Mouse (Mus musculus): ENCODE results near the gene Pnlip. TPM values are rescaled to one million over a fixed set of nuclear protein-coding genes. Genes with fewer than 3 reads are reported as not detected.

The Pnlip gene
- total RNA-seq (2015), result not detected in 2 replicates
- total RNA-seq (2017), result not detected in 2 replicates

GRCm38 (mm10) chr19:58652198-58652597 is at the start of gene Pnlip:
Pnlip (plus strand) TSS chr19:58652498.
- no peak for ATAC-seq (replicated peaks; ENCODE audit: poor library complexity)

DNA sequence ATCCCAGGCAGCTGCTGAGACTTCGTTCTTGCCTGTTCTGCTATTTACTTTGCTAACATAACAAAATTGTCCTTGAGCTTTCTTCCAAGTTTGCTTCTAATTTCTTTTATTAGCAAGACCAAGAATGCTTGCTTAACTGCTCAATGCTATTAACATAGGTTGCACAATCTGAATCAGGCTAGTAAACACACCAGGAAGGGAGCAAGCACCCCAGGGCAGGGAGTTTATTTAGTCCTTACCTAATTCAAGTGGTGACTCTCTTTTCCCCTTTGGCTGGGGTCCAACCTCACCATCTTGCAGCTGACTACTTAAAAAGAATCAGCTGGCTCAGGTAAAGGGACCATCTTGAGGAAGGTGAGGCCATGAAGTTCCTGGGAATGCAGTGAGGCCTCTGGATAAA is 42.6 kb upstream of the Pnlip start:
- no peak for ATAC-seq (replicated peaks; ENCODE audit: poor library complexity)

DNA sequence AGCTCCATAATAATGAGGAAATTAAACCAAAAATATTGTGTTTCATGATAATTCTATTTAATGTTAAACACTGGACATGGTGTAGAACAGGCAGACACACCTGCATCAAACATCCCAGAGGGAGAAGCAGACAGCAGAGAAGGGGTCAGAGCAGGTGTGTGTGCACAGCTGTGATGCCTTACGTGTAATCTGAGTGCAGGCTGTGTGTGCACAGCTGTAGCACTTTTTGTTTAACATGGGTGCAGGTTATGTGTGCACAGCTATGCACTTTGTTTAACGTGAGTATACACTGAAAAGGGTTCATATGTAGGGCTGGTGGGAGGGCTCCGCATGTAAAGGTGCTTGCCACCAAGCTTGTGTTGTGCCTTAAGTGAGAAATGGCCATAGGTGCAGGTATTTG is 39.6 kb upstream of the Pnlip start:
- ATAC-seq (replicated peaks; ENCODE audit: poor library complexity), result no peak

DNA sequence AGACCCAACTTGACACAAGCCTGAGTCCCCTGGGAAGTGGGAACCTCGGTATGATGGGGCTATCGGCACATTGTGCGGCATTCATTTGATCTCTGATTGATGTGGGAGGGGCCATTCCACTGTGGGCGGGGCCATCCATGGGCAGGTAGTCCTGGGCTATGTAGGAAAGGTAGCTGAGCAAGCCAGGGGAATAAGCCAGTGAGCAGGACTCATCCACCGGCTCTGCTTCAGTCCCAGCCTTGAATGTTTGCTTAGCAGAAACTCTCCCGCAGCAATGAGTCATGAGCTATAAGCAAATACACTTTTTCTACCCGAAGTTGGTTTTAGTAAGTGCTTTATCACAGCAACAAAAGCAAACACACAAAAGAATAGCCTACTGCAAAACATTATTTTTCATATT is 35.7 kb upstream of the Pnlip start:
- no peak for ATAC-seq (replicated peaks; ENCODE audit: poor library complexity)

- ATAC-seq (replicated peaks; ENCODE audit: poor library complexity), result no peak
Measured at GRCm38 (mm10) chr19:58620661-58621060, 31.6 kb upstream of the Pnlip start.

DNA sequence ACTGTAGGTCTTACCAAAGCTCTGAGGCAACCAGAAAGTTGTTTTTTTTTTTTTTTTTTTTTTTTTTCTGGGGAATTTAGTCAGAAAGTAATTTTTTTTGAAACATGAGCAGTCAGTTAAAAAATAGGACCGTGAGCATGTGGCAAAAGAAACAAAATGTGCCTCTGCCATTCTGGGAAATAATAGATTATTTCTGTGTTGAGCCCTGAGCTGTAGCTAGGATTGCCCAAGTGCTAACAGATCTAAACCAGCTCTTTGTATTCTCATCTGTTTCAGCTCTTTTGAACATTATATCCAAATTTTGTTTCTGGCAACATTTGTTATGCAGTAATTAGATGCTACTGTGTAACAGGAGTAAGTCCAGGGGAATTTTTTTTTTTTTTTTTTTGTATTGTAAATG is 30.7 kb upstream of the Pnlip start:
- no peak for ATAC-seq (replicated peaks; ENCODE audit: poor library complexity)

GRCm38 (mm10) chr19:58624799-58625198 is 27.5 kb upstream of the Pnlip start:
- no peak for ATAC-seq (replicated peaks; ENCODE audit: poor library complexity)

GRCm38 (mm10) chr19:58625254-58625947 is 26.9 kb upstream of the Pnlip start:
- ATAC-seq (replicated peaks; ENCODE audit: poor library complexity), result no peak

- no peak for ATAC-seq (replicated peaks; ENCODE audit: poor library complexity)
Measured at GRCm38 (mm10) chr19:58627406-58628337, 24.6 kb upstream of the Pnlip start.

GRCm38 (mm10) chr19:58629351-58629773 is 22.9 kb upstream of the Pnlip start:
- ATAC-seq (replicated peaks; ENCODE audit: poor library complexity), result no peak

GRCm38 (mm10) chr19:58650036-58650435 is 2.3 kb upstream of the Pnlip start:
- ATAC-seq (replicated peaks; ENCODE audit: poor library complexity), result no peak

GRCm38 (mm10) chr19:58662098-58662497 is 9.8 kb downstream of the Pnlip start:
- ATAC-seq (replicated peaks; ENCODE audit: poor library complexity), result no peak

DNA sequence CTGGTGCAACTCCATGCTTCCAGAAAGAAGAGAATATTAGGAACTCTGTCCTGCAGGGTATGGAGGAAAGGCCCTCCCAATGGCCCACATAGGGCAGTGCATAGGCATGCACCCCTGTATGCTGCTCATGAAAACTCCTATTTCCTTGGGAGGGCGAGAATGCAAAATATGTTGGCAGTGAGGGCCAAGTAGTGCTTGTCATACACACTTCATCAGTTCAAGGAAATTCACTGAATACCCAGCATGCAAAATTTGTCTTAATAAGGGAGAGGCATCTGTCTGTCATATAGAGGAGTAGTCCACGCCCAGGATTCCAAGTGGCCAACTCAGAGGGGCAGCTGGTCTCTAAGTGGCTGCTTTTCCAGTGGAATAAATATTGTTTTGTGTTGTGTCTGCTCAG is 11.0 kb downstream of the Pnlip start:
- no peak for ATAC-seq (replicated peaks; ENCODE audit: poor library complexity)

DNA sequence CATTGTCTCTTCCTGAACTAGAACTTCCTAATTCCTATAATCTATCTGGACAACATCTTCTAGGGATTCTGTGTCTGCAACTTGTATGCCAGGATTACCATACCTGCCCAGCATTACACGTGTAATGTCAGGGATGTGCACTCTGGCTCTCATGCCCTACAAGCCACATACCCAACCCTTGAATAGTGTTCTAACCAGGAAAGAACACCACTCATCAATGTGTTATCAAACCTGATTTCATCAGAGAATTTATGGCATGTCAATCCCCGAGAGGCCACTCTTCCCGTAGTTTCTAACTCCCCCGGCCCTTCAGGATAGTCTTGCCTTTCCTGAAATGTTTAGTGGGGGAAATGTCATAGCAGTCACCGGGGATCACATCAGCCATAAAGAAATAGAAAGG is 12.6 kb downstream of the Pnlip start:
- no peak for ATAC-seq (replicated peaks; ENCODE audit: poor library complexity)

DNA sequence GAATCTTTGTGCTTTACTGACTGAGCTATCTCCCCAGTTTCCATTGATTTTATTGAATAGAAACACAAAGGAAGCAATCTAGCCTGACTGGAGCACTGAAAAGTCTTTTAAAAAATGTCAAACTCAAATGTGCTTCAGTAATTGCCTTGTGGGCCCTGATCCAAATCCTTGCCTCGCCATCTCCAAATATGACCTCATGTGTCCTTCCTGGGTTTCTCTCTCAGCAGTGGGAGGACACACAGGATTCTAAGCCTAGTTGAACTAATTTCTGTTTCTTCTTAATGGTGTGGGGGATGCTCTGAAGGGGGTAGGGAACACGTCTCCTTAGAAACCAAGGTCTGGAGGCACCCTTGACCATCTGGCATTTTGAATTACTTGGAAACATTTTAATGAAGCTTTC is 22.3 kb downstream of the Pnlip start:
- ATAC-seq (replicated peaks; ENCODE audit: poor library complexity), result no peak

GRCm38 (mm10) chr19:58677117-58677516 is 24.8 kb downstream of the Pnlip start:
- no peak for ATAC-seq (replicated peaks; ENCODE audit: poor library complexity)

- ATAC-seq (replicated peaks; ENCODE audit: poor library complexity), result no peak
Measured at GRCm38 (mm10) chr19:58688933-58689332, 36.6 kb downstream of the Pnlip start.

- no peak for ATAC-seq (replicated peaks; ENCODE audit: poor library complexity)
Measured at GRCm38 (mm10) chr19:58695314-58695713, 43.0 kb downstream of the Pnlip start.

GRCm38 (mm10) chr19:58696235-58696634 is 43.9 kb downstream of the Pnlip start:
- ATAC-seq (replicated peaks; ENCODE audit: poor library complexity), result no peak

DNA sequence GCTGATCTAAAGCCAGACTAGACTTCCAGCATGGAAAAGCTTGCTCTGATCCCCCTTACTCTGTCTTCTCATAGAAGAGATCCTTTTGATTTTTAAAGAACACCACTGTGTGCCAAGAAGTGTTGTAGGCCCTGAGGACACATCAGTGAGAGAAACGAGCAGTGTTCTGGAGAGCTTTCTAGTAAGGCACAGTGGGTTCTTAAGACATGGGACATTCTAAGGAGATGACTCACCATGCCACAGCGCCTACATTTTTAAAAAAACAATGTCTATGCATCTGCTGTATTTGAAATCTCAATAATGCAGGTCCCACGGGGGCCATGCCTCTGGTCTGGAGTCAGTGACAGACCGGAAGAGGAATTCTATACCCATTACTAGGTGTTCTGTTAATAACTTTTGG is 52.3 kb downstream of the Pnlip start:
- ATAC-seq (replicated peaks; ENCODE audit: poor library complexity), result no peak

DNA sequence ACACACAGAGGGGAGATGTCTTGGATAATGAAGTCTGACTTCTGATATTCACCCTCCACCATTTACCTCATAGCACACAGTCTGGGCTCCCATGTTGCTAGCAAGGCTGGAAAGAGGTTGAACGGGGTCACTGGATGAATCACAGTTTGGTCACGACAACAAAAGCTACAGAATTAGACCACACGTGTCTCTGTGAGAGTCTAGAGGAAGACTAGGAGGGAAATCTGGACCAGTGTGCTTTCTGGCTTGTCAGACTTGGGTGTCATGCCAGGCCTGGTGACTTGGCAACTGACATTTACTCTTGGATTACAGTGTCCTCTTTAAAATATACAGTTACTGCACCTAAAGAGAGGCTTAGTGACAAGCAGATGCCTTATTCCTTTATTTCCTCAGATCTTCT is 56.3 kb downstream of the Pnlip start:
- no peak for ATAC-seq (replicated peaks; ENCODE audit: poor library complexity)

DNA sequence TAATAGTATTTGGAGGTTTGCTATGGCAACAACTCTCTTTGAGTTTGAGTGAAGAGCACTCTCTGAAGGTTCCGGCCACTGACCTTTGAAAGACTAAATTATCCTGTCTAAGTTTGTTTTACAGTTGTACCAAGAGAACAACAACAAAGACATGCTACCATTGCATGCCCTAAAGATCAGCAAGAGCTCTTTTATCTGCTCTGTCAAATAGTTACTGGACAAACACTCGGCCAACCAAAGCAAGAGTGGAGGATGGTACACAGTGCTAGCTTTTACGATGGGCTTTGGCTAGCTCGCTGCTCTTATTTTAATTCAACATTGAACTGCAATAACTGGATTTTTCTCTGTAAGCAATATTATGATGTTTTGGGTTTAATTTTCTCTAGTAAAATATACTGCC is 65.6 kb downstream of the Pnlip start:
- ATAC-seq (replicated peaks; ENCODE audit: poor library complexity), result no peak

Measured in megakaryocyte progenitor cell, adult 5-6 weeks (primary cell).